Mouse (Mus musculus): ENCODE data around the gene Inpp5k. TPM values are rescaled to one million over a fixed set of nuclear protein-coding genes. Genes with fewer than 3 reads are reported as not detected.

Inpp5k gene
- polyA plus RNA-seq, 1 experiment = 8.9 TPM

DNA sequence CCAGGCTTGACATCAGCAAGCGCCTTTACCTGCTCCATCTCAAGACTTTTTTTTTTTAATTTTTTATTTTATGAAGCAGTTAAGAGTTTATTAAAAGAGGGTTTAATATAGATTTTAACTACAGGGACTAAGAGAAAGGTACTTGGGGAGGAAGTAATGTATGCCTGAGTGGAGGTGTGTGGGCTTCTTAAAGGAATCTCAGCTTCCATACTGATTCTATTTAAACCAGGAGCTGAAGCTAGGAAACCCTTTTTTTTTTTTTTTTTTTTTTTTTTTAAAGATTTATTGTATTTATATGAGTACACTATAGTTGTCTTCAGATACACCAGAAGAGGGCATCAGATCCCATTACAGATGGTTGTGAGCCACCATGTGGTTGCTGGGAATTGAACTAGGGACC is 16.0 kb upstream of the Inpp5k start:
- Histone ChIP-seq H3K27me3 (ENCODE audit: control insufficient read depth) (no peaks in the 10 kb centered on the region), H3K36me3 (ENCODE audit: control insufficient read depth) (peaks cover 70% of the 10 kb centered on the region), H3K4me3 (replicated peaks) (no peak overlapping the region), H3K9me3 (ENCODE audit: control insufficient read depth, low read length) (no peaks in the 10 kb centered on the region), H3K4me1 (ENCODE audit: control insufficient read depth) (no peaks in the 10 kb centered on the region)
- no peak; the same call in 2 of the 3 replicates for TF ChIP-seq TAL1 (IDR thresholded peaks at IDR 0.05; ENCODE audit: low read length)
- TF ChIP-seq GATA1 (IDR thresholded peaks at IDR 0.05; ENCODE audit: low read length) = no peak

- Histone ChIP-seq H3K27me3 (ENCODE audit: control insufficient read depth) (no peaks in the 10 kb centered on the region), H3K36me3 (ENCODE audit: control insufficient read depth) (peaks cover 70% of the 10 kb centered on the region), H3K9me3 (ENCODE audit: control insufficient read depth, low read length) (no peaks in the 10 kb centered on the region), H3K4me3 (replicated peaks) (no peak overlapping the region), H3K4me1 (ENCODE audit: control insufficient read depth) (no peaks in the 10 kb centered on the region)
- TF ChIP-seq TAL1 (IDR thresholded peaks at IDR 0.05; ENCODE audit: low read length) = no peak
- TF ChIP-seq GATA1 (IDR thresholded peaks at IDR 0.05; ENCODE audit: low read length) = no peak
Observed at GRCm38 (mm10) chr11:75615556-75615955, 15.2 kb upstream of the Inpp5k start.

GRCm38 (mm10) chr11:75619133-75619532 is 11.7 kb upstream of the Inpp5k start:
- peaks cover 71% of the 10 kb centered on the region for H3K36me3 ChIP-seq (ENCODE audit: control insufficient read depth)
- TF ChIP-seq GATA1 (IDR thresholded peaks at IDR 0.05; ENCODE audit: low read length) (no peak), TAL1 (IDR thresholded peaks at IDR 0.05; ENCODE audit: low read length) (no peak)
- no peaks in the 10 kb centered on the region for H3K9me3 ChIP-seq (ENCODE audit: control insufficient read depth, low read length)
- no peaks in the 10 kb centered on the region for H3K27me3 ChIP-seq (ENCODE audit: control insufficient read depth)
- H3K4me3 ChIP-seq (replicated peaks) = no peak overlapping the region
- H3K4me1 ChIP-seq (ENCODE audit: control insufficient read depth) = no peaks in the 10 kb centered on the region

GRCm38 (mm10) chr11:75620136-75620780 is 10.5 kb upstream of the Inpp5k start:
- H3K4me1 ChIP-seq (ENCODE audit: control insufficient read depth) = peaks cover 1% of the 10 kb centered on the region; the same call in 1 of the 2 replicates
- no peak overlapping the region for H3K4me3 ChIP-seq (replicated peaks)
- no peaks in the 10 kb centered on the region for H3K27me3 ChIP-seq (ENCODE audit: control insufficient read depth)
- peaks cover 73% of the 10 kb centered on the region for H3K36me3 ChIP-seq (ENCODE audit: control insufficient read depth)
- TF ChIP-seq TAL1 (IDR thresholded peaks at IDR 0.05; ENCODE audit: low read length) = no peak
- no peak for TF ChIP-seq GATA1 (IDR thresholded peaks at IDR 0.05; ENCODE audit: low read length)
- H3K9me3 ChIP-seq (ENCODE audit: control insufficient read depth, low read length) = no peaks in the 10 kb centered on the region

GRCm38 (mm10) chr11:75621426-75621825 is 9.4 kb upstream of the Inpp5k start:
- H3K36me3 ChIP-seq (ENCODE audit: control insufficient read depth) = peaks cover 80% of the 10 kb centered on the region
- H3K4me1 ChIP-seq (ENCODE audit: control insufficient read depth) = peaks cover 1% of the 10 kb centered on the region; the same call in 1 of the 2 replicates
- no peaks in the 10 kb centered on the region for H3K27me3 ChIP-seq (ENCODE audit: control insufficient read depth)
- no peak for TF ChIP-seq GATA1 (IDR thresholded peaks at IDR 0.05; ENCODE audit: low read length)
- TF ChIP-seq TAL1 (IDR thresholded peaks at IDR 0.05; ENCODE audit: low read length) = no peak
- no peak overlapping the region for H3K4me3 ChIP-seq (replicated peaks)
- no peaks in the 10 kb centered on the region for H3K9me3 ChIP-seq (ENCODE audit: control insufficient read depth, low read length)

- H3K4me3 ChIP-seq (replicated peaks) = no peak overlapping the region
- H3K27me3 ChIP-seq (ENCODE audit: control insufficient read depth) = no peaks in the 10 kb centered on the region
- peaks cover 84% of the 10 kb centered on the region for H3K36me3 ChIP-seq (ENCODE audit: control insufficient read depth)
- peaks cover 1% of the 10 kb centered on the region; the same call in 1 of the 2 replicates for H3K4me1 ChIP-seq (ENCODE audit: control insufficient read depth)
- no peaks in the 10 kb centered on the region for H3K9me3 ChIP-seq (ENCODE audit: control insufficient read depth, low read length)
- no peak for TF ChIP-seq GATA1 (IDR thresholded peaks at IDR 0.05; ENCODE audit: low read length)
- no peak for TF ChIP-seq TAL1 (IDR thresholded peaks at IDR 0.05; ENCODE audit: low read length)
Observed at GRCm38 (mm10) chr11:75622588-75623329, 8.0 kb upstream of the Inpp5k start.

DNA sequence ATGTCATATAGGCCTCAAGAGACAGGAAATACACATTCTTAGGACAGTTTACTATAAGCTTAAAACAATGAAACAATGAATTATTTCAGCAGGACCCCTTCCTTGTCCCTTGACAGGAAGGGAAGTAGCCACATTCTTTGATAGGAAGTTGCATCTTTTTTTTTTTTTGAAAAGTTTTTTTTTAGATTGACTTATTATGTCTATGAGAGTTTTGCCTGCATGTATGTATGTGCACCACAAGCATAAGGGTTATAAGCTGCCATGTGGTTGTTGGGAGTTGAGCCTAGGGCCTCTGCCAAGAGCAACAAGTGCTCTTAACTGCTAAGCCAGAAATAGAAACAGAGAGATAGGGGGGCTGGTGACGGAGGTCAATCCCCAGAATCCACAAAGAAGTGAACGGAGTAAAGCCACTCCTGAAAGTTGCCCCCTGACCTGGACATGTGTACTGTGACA is 6.7 kb upstream of the Inpp5k start:
- TF ChIP-seq GATA1 (IDR thresholded peaks at IDR 0.05; ENCODE audit: low read length) (no peak), TAL1 (IDR thresholded peaks at IDR 0.05; ENCODE audit: low read length) (no peak)
- Histone ChIP-seq H3K4me3 (replicated peaks) (no peak overlapping the region), H3K27me3 (ENCODE audit: control insufficient read depth) (no peaks in the 10 kb centered on the region), H3K36me3 (ENCODE audit: control insufficient read depth) (peaks cover 82% of the 10 kb centered on the region), H3K4me1 (ENCODE audit: control insufficient read depth) (peaks cover 1% of the 10 kb centered on the region), H3K9me3 (ENCODE audit: control insufficient read depth, low read length) (no peaks in the 10 kb centered on the region)

- Histone ChIP-seq H3K36me3 (ENCODE audit: control insufficient read depth) (peaks cover 66% of the 10 kb centered on the region), H3K4me3 (replicated peaks) (no peak overlapping the region), H3K4me1 (ENCODE audit: control insufficient read depth) (peaks cover 14% of the 10 kb centered on the region), H3K9me3 (ENCODE audit: control insufficient read depth, low read length) (no peaks in the 10 kb centered on the region), H3K27me3 (ENCODE audit: control insufficient read depth) (no peaks in the 10 kb centered on the region)
- no peak for TF ChIP-seq TAL1 (IDR thresholded peaks at IDR 0.05; ENCODE audit: low read length)
- no peak for TF ChIP-seq GATA1 (IDR thresholded peaks at IDR 0.05; ENCODE audit: low read length)
Observed at GRCm38 (mm10) chr11:75625820-75626219, 5.0 kb upstream of the Inpp5k start.

DNA sequence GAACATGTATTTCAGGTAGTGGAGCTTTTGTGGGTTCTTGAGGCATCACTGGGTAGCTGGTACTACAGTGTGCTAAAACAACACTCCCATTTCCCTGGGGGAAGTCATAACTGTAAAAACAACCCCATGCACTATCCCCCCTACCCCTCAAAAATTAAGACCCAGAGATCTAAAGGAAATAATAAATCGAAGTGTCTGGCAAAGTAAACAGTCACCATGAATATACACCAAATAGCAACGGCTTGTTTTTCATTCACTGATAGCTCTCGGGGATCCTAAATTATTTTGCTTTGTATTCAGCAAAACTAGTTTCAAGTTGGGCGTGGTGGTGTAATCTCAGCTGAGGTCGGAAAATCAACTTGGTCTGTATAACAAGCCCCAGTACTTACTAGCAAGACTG is 690 bp upstream of the Inpp5k start:
- Histone ChIP-seq H3K36me3 (ENCODE audit: control insufficient read depth) (peaks cover 59% of the 10 kb centered on the region), H3K4me3 (replicated peaks) (peak overlapping the region; percentile 70), H3K27me3 (ENCODE audit: control insufficient read depth) (no peaks in the 10 kb centered on the region), H3K9me3 (ENCODE audit: control insufficient read depth, low read length) (no peaks in the 10 kb centered on the region), H3K4me1 (ENCODE audit: control insufficient read depth) (peaks cover 33% of the 10 kb centered on the region)
- no peak for TF ChIP-seq TAL1 (IDR thresholded peaks at IDR 0.05; ENCODE audit: low read length)
- no peak for TF ChIP-seq GATA1 (IDR thresholded peaks at IDR 0.05; ENCODE audit: low read length)

Measured in erythroblast, embryonic 14.5 days (primary cell).